Mouse (Mus musculus): ENCODE measurements at regions not wholly inside any gene's neighbourhood (a gene's known extent, or its start where the extent isn't known, plus 50 kb on each side); places are given as distances from the start of the nearest gene placed in this dataset.

- TF ChIP-seq POLR2A (IDR thresholded peaks at IDR 0.05; ENCODE audit: extremely low read depth, insufficient read depth, low read length) (no peak), CTCF (IDR thresholded peaks at IDR 0.05; ENCODE audit: extremely low read depth, insufficient read depth, low read length) (no peak)
Observed at GRCm38 (mm10) chr4:71187801-71188200, 570.0 kb downstream of the Gm11232 start.
